Mouse (Mus musculus) lung, embryonic 14.5 days (tissue): ENCODE data around the gene Zbtb42. TPM values are rescaled to one million over a fixed set of nuclear protein-coding genes. Genes with fewer than 3 reads are reported as not detected.
A peak's percentile ranks its signal among the peaks of the same experiment; 100 is the strongest.

Experiments
- ATAC-seq: fragments of 200-750 bp; cut with Nextera tagmentation; 2 replicates; pipeline ENCODE4 v1.8.0; 2017; ENCODE audit warnings: mild to moderate bottlenecking, moderate TSS enrichment, moderate library complexity; ENCODE audit not compliant: insufficient read depth
- DNase-seq: peaks from one replicate; pipeline ENCODE4 v3.0.0-alpha.2; 2015
- H3K27ac ChIP-seq: fragments of 300-500 bp; sonication (generic); 2 replicates; pipeline ENCODE4 v1.5.1; 2014; ENCODE audit warnings: low read depth, mild to moderate bottlenecking, moderate library complexity
- H3K27me3 ChIP-seq: fragments of 300-500 bp; sonication (generic); 2 replicates; pipeline ENCODE4 v1.6.1; 2014; ENCODE audit warnings: low read length, control low read depth; ENCODE audit not compliant: insufficient read depth
- H3K36me3 ChIP-seq: fragments of 300-500 bp; sonication (generic); 2 replicates; pipeline ENCODE4 v1.6.1; 2014; ENCODE audit warnings: control low read depth; ENCODE audit not compliant: insufficient read depth
- H3K4me1 ChIP-seq: fragments of 300-500 bp; sonication (generic); 2 replicates; pipeline ENCODE4 v1.6.1; 2014; ENCODE audit warnings: antibody characterized with exemption, control low read depth; ENCODE audit not compliant: insufficient read depth
- H3K4me2 ChIP-seq: fragments of 300-500 bp; sonication (generic); 2 replicates; pipeline ENCODE4 v1.6.1; 2014; ENCODE audit warnings: mild to moderate bottlenecking
- H3K4me3 ChIP-seq: fragments of 300-500 bp; sonication (generic); 2 replicates; pipeline ENCODE4 v1.5.1; 2014; ENCODE audit warnings: low read depth, low read length
- H3K9ac ChIP-seq: fragments of 300-500 bp; sonication (generic); 2 replicates; pipeline ENCODE4 v1.6.1; 2014
- H3K9me3 ChIP-seq: fragments of 300-500 bp; sonication (generic); 2 replicates; pipeline ENCODE4 v1.6.1; 2016; ENCODE audit warnings: low read depth, low read length, control low read depth
- CTCF ChIP-seq: IDR thresholded peaks from 2 replicates; pipeline ENCODE4 v1.5.1; 2016; ENCODE audit warnings: antibody characterized with exemption, low read depth
- WGBS: fragments of 180-500 bp; shearing (Covaris S2); extraction: QIAGEN DNeasy Blood & Tissue Kit; methylation state at CpG from one replicate; pipeline ENCODE4 v1.1.7; 2014; 5-methylcytosine and 5-hydroxymethylcytosine counted together
- polyA plus RNA-seq: library from polyadenylated mRNA; unstranded; fragments of >200 nt; fragmentation: Nextera tagmentation; extraction: Ambion mirVana; gene quantifications from 2 replicates; pipeline ENCODE4 v1.2.1, GENCODE M21; 2014

The Zbtb42 gene
- polyA plus RNA-seq, 1 experiment from 2014 or later: 6.7 TPM

DNA sequence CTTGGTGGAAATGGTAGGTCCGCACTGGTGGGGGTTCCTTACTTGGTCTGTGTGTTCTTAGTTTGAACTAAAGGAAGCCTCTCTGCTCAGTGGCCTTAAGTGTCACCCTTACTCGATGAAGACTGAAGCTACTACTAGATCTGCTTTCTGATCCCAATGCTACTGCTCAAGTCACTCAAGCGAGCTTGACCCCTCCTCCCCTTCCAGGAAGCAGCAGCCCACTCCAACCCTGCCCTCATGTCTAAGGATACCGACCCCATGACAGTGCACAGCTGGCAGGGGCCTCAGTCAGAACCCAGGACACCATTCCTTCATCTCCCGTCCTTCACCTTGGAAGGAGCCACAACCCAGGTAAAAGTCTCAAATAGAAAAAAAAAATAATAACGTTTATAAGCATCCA, 41.6 kb downstream of the Zbtb42 start, which contains the start of gene Cep170b:
Gene Cep170b (plus strand): TSS at position 240 of the 400 bp plus-strand sequence.
- peak within 1 kb of the TSS; percentile 90 for H3K27ac ChIP-seq
- H3K9ac ChIP-seq: peak within 1 kb of the TSS; percentile 40
- WGBS: 47% methylated on average over 6 of the region's 6 CpGs
- H3K4me2 ChIP-seq: peak within 1 kb of the TSS; percentile 98
- H3K4me3 ChIP-seq: peak within 1 kb of the TSS; percentile 75
- DNase-seq (no peak), ATAC-seq (no peak)
- no peak for TF ChIP-seq CTCF
- H3K9me3 ChIP-seq: no peaks in the 10 kb centered on the region
- 0 out of 2 replicates have a peak, but pooled peaks cover 5% of the 10 kb centered on the region for H3K36me3 ChIP-seq
- H3K27me3 ChIP-seq: peaks cover 15% of the 10 kb centered on the region; the same call in 1 of the 2 replicates
- H3K4me1 ChIP-seq: no peaks in the 10 kb centered on the region

- H3K4me1 ChIP-seq: no peaks in the 10 kb centered on the region
- H3K27me3 ChIP-seq: peaks cover 15% of the 10 kb centered on the region; the same call in 1 of the 2 replicates
- peak overlapping the region; percentile 98 for H3K4me2 ChIP-seq
- TF ChIP-seq CTCF: no peak
- H3K9ac ChIP-seq: peak overlapping the region; percentile 40
- peak overlapping the region; percentile 90 for H3K27ac ChIP-seq
- peaks cover 9% of the 10 kb centered on the region; the same call in 1 of the 2 replicates for H3K36me3 ChIP-seq
- H3K9me3 ChIP-seq: no peaks in the 10 kb centered on the region
- ATAC-seq: no peak
- peak overlapping the region; percentile 75 for H3K4me3 ChIP-seq
- WGBS: 44% methylated on average over 12 of the region's 12 CpGs
- DNase-seq: no peak
Measured at GRCm38 (mm10) chr12:112720890-112721423, 42.3 kb downstream of the Zbtb42 start.

DNA sequence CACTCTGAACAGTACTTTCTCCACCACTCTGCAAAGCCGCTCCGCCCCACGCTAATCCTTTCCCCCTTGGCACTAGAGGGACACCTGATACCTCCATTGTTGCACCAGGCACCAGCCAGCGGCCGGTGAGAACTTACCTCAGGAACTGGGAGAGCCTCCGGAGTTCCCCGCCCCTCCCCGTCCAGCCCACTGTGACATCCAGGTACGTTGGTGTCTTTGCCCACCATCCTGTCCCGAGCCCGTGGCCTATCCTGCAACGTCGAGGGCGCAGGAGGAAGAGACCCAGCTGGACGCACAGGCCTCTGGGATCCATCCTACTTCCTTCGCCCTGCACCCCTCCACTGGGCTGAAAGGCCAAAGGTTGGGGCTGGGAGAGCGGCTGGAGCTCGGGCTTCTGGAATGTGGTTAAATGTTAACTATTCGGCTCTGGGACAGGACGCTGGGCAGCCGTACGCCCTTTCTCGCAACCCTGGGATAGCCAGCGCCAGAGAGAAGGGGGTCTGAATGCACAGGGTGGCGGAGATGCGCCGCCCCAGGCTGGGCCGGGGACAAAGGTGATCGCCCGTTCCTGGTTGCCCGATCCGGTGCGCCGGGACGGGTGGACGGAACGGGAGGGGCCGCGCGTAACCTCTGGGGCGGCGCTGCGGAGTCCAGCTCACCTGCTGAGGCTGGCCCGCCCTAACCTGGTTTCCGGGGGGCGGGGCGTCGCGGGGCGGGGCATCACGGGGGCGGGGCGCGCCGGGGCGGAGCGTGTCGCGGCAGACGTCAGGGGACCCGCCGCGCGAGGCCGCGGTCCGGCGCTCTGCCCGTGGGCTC, 43.0 kb downstream of the Zbtb42 start:
- Histone ChIP-seq H3K4me1 (no peaks in the 10 kb centered on the region), H3K36me3 (peaks cover 9% of the 10 kb centered on the region; the same call in 1 of the 2 replicates), H3K4me3 (peak overlapping the region; percentile 75), H3K9ac (peak overlapping the region; percentile 71), H3K27me3 (peaks cover 15% of the 10 kb centered on the region; the same call in 1 of the 2 replicates), H3K27ac (peak overlapping the region; percentile 90), H3K9me3 (no peaks in the 10 kb centered on the region), H3K4me2 (peak overlapping the region; percentile 98)
- peak; percentile 29; the same call in 1 of the 2 replicates for TF ChIP-seq CTCF
- ATAC-seq (peak; percentile 73), DNase-seq (peak; percentile 71)
- WGBS: 5% methylated on average over 44 of the region's 69 CpGs

DNA sequence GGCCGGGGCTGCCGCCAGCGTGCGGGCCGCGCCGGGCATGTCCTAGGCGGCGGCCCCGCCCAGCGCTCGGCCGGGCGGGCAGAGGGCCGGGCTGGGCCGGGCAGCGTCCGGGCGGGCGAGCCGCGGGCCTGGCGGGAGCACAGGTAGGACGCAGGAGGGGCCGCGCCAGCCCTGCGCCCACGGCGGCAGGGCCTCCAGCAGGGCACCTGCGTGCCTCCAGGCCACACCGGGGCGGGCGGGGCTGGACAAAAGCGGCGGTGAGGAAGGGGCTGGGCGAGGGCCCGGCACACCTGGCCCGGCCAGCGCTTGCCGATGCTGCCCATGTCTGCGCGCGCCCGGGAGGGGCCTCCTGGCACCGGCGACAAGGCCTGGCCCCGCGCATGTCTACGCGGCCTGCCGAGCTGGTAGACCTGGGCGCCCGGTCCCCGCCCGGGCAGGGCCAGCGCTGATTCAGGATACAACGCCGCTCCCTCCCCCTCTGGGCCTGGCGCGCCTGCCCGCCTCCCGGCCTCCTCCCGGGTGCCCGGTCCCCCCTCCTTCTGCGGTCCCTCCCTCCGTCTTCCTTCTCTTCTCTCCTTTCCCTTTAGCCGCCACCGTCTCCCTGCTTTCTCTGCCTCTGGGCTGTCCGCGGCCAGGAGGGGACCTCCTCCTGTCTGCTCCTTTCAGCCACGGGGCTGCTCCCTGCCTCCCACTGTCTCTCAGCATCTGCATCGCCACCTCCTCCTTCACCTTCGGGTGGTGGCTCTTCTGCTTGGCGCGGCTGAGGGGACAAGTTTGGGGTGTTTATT, 43.8 kb downstream of the Zbtb42 start:
- Histone ChIP-seq H3K4me3 (peak overlapping the region; percentile 75), H3K27ac (peak overlapping the region; percentile 90), H3K9ac (peak overlapping the region; percentile 71), H3K27me3 (peaks cover 15% of the 10 kb centered on the region; the same call in 1 of the 2 replicates), H3K9me3 (no peaks in the 10 kb centered on the region), H3K4me1 (no peaks in the 10 kb centered on the region), H3K4me2 (peak overlapping the region; percentile 98), H3K36me3 (peaks cover 9% of the 10 kb centered on the region; the same call in 1 of the 2 replicates)
- DNase-seq (peak; percentile 54), ATAC-seq (peak; percentile 42)
- under 1% methylated on average over 59 of the region's 75 CpGs for WGBS
- TF ChIP-seq CTCF: no peak

DNA sequence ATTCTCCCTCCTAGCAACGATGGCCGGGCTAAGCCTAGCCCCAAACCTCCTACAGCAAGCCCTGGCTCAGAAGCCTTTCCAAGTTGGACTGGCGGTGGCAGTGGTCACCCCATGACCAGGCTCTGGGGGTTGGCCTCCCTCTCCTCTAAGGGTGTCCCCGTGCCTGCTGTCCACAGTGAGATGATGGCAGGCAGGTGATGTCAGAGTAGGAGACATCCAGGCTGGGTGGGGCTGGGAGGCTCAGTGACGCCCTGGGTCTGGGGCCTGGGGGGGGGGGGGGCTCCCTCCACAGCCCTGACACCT, 44.4 kb downstream of the Zbtb42 start:
- Histone ChIP-seq H3K9ac (peak overlapping the region; percentile 71), H3K27me3 (peaks cover 15% of the 10 kb centered on the region; the same call in 1 of the 2 replicates), H3K27ac (no peak overlapping the region), H3K9me3 (no peaks in the 10 kb centered on the region), H3K4me1 (no peaks in the 10 kb centered on the region), H3K4me2 (peak overlapping the region; percentile 98), H3K36me3 (peaks cover 9% of the 10 kb centered on the region; the same call in 1 of the 2 replicates), H3K4me3 (peak overlapping the region; percentile 75)
- no peak for DNase-seq
- ATAC-seq: peak; percentile 3; the same call in 1 of the 2 replicates
- TF ChIP-seq CTCF: 0 out of 2 replicates have a peak, but pooled peaks have one; percentile 2
- 9% methylated on average over 5 of the region's 5 CpGs for WGBS

- H3K4me3 ChIP-seq: peak overlapping the region; percentile 75
- DNase-seq: no peak
- 85% methylated on average over 6 of the region's 6 CpGs for WGBS
- TF ChIP-seq CTCF: no peak
- peak overlapping the region; percentile 71 for H3K9ac ChIP-seq
- ATAC-seq: no peak
- peaks cover 15% of the 10 kb centered on the region; the same call in 1 of the 2 replicates for H3K27me3 ChIP-seq
- H3K9me3 ChIP-seq: no peaks in the 10 kb centered on the region
- H3K27ac ChIP-seq: no peak overlapping the region
- H3K4me2 ChIP-seq: peak overlapping the region; percentile 98
- H3K36me3 ChIP-seq: peaks cover 9% of the 10 kb centered on the region; the same call in 1 of the 2 replicates
- H3K4me1 ChIP-seq: no peaks in the 10 kb centered on the region
Measured at GRCm38 (mm10) chr12:112723445-112723844, 44.8 kb downstream of the Zbtb42 start.
